Mouse (Mus musculus) cerebellum, adult 11 months (tissue): ENCODE data around the gene Tigd2.
"Not testable (repeated sequence)": the region's sequence is repeated elsewhere in the genome, so short reads cannot be mapped to it uniquely, and the experiment has no call there.

ENCODE experiments used
- DNase-seq: peaks from one replicate; pipeline ENCODE4 v3.0.0; 2022

Gene Tigd2

GRCm38 (mm10) chr6:59208685-59209298, at the start of gene Tigd2:
TSS of gene Tigd2 (plus strand) at chr6:59208870.
- DNase-seq, result peak; percentile 90

GRCm38 (mm10) chr6:59161801-59162478, 46.7 kb upstream of the Tigd2 start:
- DNase-seq, result no peak

GRCm38 (mm10) chr6:59162887-59163286, 45.8 kb upstream of the Tigd2 start:
- no peak for DNase-seq

- DNase-seq, result no peak
Measured at GRCm38 (mm10) chr6:59163407-59163806, 45.3 kb upstream of the Tigd2 start.

GRCm38 (mm10) chr6:59168939-59169338, 39.7 kb upstream of the Tigd2 start:
- DNase-seq, result no peak

GRCm38 (mm10) chr6:59171230-59171629, 37.4 kb upstream of the Tigd2 start:
- DNase-seq, result no peak

- DNase-seq, result no peak
Measured at GRCm38 (mm10) chr6:59173940-59174339, 34.7 kb upstream of the Tigd2 start.

- no peak for DNase-seq
Measured at GRCm38 (mm10) chr6:59178051-59178450, 30.6 kb upstream of the Tigd2 start.

- DNase-seq, result peak; percentile 47
Measured at GRCm38 (mm10) chr6:59180376-59180996, 28.2 kb upstream of the Tigd2 start.

- no peak for DNase-seq
Measured at GRCm38 (mm10) chr6:59185010-59185699, 23.5 kb upstream of the Tigd2 start.

- no peak for DNase-seq
Measured at GRCm38 (mm10) chr6:59190006-59190405, 18.7 kb upstream of the Tigd2 start.

- not testable (repeated sequence) for DNase-seq
Measured at GRCm38 (mm10) chr6:59194518-59194917, 14.2 kb upstream of the Tigd2 start.

GRCm38 (mm10) chr6:59195849-59196635, 12.6 kb upstream of the Tigd2 start:
- DNase-seq, result no peak

GRCm38 (mm10) chr6:59196746-59197145, 11.9 kb upstream of the Tigd2 start:
- DNase-seq, result no peak

GRCm38 (mm10) chr6:59198356-59198755, 10.3 kb upstream of the Tigd2 start:
- DNase-seq, result no peak

GRCm38 (mm10) chr6:59199021-59199420, 9.6 kb upstream of the Tigd2 start:
- DNase-seq, result no peak

GRCm38 (mm10) chr6:59207561-59207960, 1.1 kb upstream of the Tigd2 start:
- DNase-seq, result no peak

GRCm38 (mm10) chr6:59209299-59209707, 633 bp downstream of the Tigd2 start:
- DNase-seq, result peak; percentile 24

GRCm38 (mm10) chr6:59233191-59233590, 24.5 kb downstream of the Tigd2 start:
- no peak for DNase-seq

GRCm38 (mm10) chr6:59233651-59234050, 25.0 kb downstream of the Tigd2 start:
- peak; percentile 40 for DNase-seq

- peak; percentile 52 for DNase-seq
Measured at GRCm38 (mm10) chr6:59249675-59250074, 41.0 kb downstream of the Tigd2 start.

GRCm38 (mm10) chr6:59250536-59250935, 41.9 kb downstream of the Tigd2 start:
- DNase-seq, result no peak

- DNase-seq, result no peak
Measured at GRCm38 (mm10) chr6:59255909-59256308, 47.2 kb downstream of the Tigd2 start.
